Mouse (Mus musculus): ENCODE measurements at regions not wholly inside any gene's neighbourhood (a gene's known extent, or its start where the extent isn't known, plus 50 kb on each side); places are given as distances from the start of the nearest gene placed in this dataset.

GRCm38 (mm10) chr11:57913020-57913699 is 80.5 kb upstream of the Hand1 start:
- no peak for ATAC-seq (replicated peaks; ENCODE audit: insufficient number of reproducible peaks, low FRiP score, low TSS enrichment, poor library complexity, severe bottlenecking)

- ATAC-seq (replicated peaks; ENCODE audit: insufficient number of reproducible peaks, low FRiP score, low TSS enrichment, poor library complexity, severe bottlenecking) = 0 out of 2 replicates have a peak, but pooled peaks have one; percentile 47
Measured at GRCm38 (mm10) chr11:57911698-57912283, 79.2 kb upstream of the Hand1 start.

GRCm38 (mm10) chr11:57904216-57904615 is 71.6 kb upstream of the Hand1 start:
- ATAC-seq (replicated peaks; ENCODE audit: insufficient number of reproducible peaks, low FRiP score, low TSS enrichment, poor library complexity, severe bottlenecking) = no peak

GRCm38 (mm10) chr11:57899335-57899734 is 66.7 kb upstream of the Hand1 start:
- no peak for ATAC-seq (replicated peaks; ENCODE audit: insufficient number of reproducible peaks, low FRiP score, low TSS enrichment, poor library complexity, severe bottlenecking)

- no peak for ATAC-seq (replicated peaks; ENCODE audit: insufficient number of reproducible peaks, low FRiP score, low TSS enrichment, poor library complexity, severe bottlenecking)
Measured at GRCm38 (mm10) chr11:57895497-57895896, 62.9 kb upstream of the Hand1 start.

- no peak for ATAC-seq (replicated peaks; ENCODE audit: insufficient number of reproducible peaks, low FRiP score, low TSS enrichment, poor library complexity, severe bottlenecking)
Measured at GRCm38 (mm10) chr11:57882736-57883635, 50.4 kb upstream of the Hand1 start.

Measured in monocyte, adult 5-6 weeks (primary cell).